Mouse (Mus musculus): ENCODE results near the gene Tcstv1. TPM values are rescaled to one million over a fixed set of nuclear protein-coding genes. Genes with fewer than 3 reads are reported as not detected.
"Not testable (repeated sequence)": the region's sequence is repeated elsewhere in the genome, so short reads cannot be mapped to it uniquely, and the experiment has no call there.

Tcstv1 gene
- polyA plus RNA-seq (2015; fragmentation: Nextera tagmentation; extraction: Ambion mirVana) = not detected in 2 replicates

DNA sequence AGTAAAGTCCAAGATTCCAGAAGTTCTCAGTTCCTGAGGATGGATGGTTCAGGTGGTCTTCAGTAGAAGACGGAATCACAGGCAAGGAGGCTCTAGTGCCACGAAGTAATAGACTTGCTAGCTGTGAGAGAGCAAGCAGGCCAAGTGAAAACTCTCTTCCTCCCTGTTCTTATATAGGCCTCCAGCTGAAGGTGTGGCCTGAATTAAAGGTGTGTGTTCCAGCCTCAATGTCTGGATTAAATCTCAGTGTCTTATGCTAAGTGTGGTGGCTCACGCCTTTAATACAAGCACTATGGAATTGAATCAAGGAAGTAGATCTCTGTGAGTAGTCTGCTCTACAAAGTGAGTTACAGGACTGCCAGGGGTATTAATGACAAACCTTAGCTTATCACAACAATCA, at the start of gene Tcstv1:
Tcstv1 (minus strand) TSS at position 101 of the 400 bp plus-strand sequence.
- H3K27me3 ChIP-seq; H3K9ac ChIP-seq; H3K36me3 ChIP-seq; H3K27ac ChIP-seq; ATAC-seq (ENCODE audit: low FRiP score, low read depth); H3K4me2 ChIP-seq (replicated peaks); H3K4me1 ChIP-seq; H3K4me3 ChIP-seq; H3K9me3 ChIP-seq: not testable (repeated sequence)
- WGBS = 79% methylated on average over 3 of the region's 3 CpGs

DNA sequence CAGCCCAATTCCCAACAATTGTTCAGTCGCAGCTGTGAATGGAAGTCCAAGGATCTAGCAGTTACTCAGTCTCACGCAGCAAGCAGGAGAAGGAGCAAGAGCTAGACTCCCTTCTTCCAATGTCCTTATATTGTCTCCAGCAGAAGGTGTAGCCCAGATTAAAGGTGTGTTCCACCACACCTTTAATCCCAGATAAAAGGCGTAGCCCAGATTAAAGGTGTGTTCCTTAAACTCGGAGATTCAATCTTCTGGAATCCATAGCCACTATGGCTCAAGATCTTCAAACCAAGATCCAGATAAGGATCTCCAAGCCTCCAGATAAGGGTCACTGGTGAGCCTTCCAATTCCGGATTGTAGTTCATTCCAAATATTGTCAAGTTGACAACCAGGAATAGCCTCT, 34.6 kb upstream of the Tcstv1 start, which contains the start of gene Gm21761:
Gm21761 (minus strand) TSS at position 101 of the 400 bp plus-strand sequence.
- H3K36me3 ChIP-seq; H3K9ac ChIP-seq; H3K27ac ChIP-seq; H3K9me3 ChIP-seq; H3K4me3 ChIP-seq; H3K4me2 ChIP-seq (replicated peaks); H3K4me1 ChIP-seq; ATAC-seq (ENCODE audit: low FRiP score, low read depth); H3K27me3 ChIP-seq: not testable (repeated sequence)
- WGBS = 87% methylated on average over 2 of the region's 5 CpGs

DNA sequence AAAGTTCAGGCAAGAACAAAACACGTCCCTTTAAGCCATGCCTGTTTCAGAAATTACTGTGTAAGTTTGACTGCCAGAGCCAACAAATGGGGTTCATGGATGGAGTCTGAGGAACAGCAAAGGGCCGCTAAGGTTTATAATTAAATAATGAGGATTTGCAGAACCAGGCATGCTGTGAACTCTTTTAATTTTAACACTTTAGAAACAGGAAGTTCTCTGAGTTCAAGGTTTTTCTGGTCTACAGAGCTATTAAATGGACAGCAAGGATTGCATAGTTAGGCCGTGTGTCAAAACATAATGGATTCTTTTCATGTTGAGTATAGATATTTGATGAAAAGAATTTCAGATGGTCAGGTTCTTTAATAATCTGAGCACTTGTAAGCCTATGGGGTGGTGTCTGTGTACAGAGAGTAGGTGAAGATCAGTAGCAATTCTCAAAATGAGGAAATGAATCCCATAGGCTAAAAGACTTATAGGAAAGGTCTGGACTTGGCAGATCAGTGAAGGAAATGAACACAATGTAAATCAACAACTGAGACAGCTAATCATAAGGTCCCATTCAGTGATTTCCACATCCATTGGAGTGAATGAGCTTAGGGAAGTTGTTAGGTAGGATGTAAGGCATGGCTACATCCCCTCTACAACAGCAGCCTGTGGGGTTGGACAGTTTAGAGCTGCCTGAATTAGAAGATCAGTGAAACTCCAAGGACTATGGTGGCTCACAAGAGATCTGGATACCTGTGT, 30.2 kb upstream of the Tcstv1 start:
- WGBS = 73% methylated on average over 2 of the region's 3 CpGs
- H3K9ac ChIP-seq; H3K9me3 ChIP-seq; H3K27me3 ChIP-seq; ATAC-seq (ENCODE audit: low FRiP score, low read depth); H3K4me2 ChIP-seq (replicated peaks); H3K4me1 ChIP-seq; H3K36me3 ChIP-seq; H3K4me3 ChIP-seq; H3K27ac ChIP-seq: not testable (repeated sequence)

DNA sequence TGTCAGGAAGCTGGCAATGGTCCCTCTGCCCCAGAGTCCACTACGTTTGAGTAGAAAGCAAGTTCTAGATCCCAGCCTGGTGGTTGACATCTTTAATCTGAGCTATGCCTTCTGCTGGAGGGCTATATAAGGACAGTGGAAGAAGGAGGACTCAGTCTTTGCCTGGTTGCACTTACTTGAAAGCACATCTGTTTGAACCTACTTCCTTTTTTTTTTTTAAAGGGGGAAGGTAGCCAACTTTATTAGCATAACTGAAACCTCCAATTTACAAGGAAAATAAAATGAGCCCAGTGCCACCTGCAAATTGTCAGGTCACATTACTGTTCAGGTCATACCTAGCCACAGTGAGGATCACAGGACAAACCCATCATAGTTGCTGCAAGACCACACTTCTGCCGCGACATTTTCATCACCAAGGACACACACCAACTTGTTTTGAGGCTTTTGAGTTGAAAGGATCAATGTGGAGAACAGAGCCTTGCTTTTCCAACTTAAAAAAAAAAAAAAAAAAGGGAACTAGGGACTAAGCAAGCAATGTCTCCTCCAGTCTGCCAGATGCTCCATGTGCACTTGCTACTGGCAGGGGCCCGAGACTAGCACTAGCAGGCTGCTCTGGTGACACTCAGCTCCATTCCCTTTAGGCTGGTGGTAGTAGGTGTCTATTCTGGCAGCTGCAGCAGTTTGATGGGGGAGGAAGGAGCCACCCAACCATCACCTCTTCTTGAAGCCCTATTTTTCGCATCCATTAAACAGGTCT, 22.6 kb upstream of the Tcstv1 start:
- not testable (repeated sequence) for H3K4me3 ChIP-seq; H3K4me2 ChIP-seq (replicated peaks); H3K27me3 ChIP-seq; ATAC-seq (ENCODE audit: low FRiP score, low read depth); H3K4me1 ChIP-seq; H3K36me3 ChIP-seq; H3K9me3 ChIP-seq; H3K27ac ChIP-seq; H3K9ac ChIP-seq
- WGBS = 71% methylated on average over 4 of the region's 5 CpGs

DNA sequence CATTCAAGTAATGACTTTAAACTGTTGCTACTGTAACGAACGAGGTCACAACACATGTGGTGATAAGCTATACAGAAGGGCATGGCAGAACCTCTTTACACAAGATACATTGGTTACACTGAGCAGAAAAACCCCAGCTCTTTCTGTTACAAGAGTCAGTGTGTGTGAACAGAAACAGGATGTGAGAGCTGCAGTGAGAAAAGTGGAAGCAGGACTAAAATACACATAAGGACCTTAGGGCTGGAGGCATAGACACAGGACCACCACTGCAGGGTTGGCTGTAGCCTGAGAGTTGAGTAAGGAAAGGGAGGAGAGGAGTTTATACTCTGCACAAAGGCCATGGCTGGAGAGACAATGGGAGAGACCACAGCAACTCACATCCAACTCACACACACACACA, 21.9 kb upstream of the Tcstv1 start:
- WGBS = 69% methylated on average over 2 of the region's 2 CpGs
- H3K4me3 ChIP-seq; H3K9me3 ChIP-seq; H3K36me3 ChIP-seq; H3K4me1 ChIP-seq; H3K4me2 ChIP-seq (replicated peaks); ATAC-seq (ENCODE audit: low FRiP score, low read depth); H3K27me3 ChIP-seq; H3K9ac ChIP-seq; H3K27ac ChIP-seq: not testable (repeated sequence)

DNA sequence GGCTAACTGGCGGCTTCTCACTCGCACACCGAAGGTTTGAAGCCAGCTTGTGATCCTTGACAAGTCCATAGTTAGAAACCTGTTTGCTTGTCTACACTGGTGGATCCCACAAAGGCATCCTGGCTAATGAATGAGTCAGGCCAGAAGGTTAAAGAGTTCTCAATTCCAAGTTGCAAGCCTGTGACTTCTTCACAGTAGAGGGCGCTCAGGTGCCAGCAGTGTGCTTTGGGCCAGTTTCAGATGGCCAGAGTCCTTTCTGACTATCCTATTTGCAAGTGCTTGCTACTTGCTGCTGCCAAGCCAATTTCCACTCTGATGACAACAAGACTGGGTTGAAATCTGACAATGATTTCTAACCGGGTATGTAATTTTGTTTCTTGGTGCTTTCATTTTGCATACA, 4.0 kb upstream of the Tcstv1 start:
- H3K9me3 ChIP-seq; ATAC-seq (ENCODE audit: low FRiP score, low read depth); H3K9ac ChIP-seq; H3K4me3 ChIP-seq; H3K27me3 ChIP-seq; H3K36me3 ChIP-seq; H3K27ac ChIP-seq; H3K4me1 ChIP-seq; H3K4me2 ChIP-seq (replicated peaks): not testable (repeated sequence)
- WGBS = 52% methylated on average over 5 of the region's 5 CpGs

DNA sequence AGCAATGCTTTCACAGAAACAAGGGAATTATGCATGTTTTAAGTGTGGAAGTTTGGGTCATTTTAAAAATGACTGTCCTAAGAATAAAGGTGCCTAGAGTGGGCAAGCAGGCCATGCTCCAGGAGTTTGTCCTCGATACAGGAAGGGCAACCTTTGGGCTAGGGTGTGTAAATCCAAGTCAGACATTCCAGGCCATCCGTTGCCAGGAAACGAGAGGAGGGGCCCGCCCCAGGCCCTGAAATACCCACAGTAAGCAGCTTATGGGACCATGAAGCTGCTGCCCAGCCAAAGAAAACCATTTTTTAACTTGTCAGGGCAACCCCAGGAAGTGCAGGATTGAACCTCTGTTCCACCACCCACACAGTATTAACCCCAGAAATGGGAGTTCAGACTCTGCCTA, 7.7 kb downstream of the Tcstv1 start:
- WGBS = 30% methylated on average over 4 of the region's 4 CpGs
- H3K36me3 ChIP-seq; H3K27me3 ChIP-seq; H3K4me2 ChIP-seq (replicated peaks); H3K4me3 ChIP-seq; H3K4me1 ChIP-seq; H3K27ac ChIP-seq; H3K9ac ChIP-seq; H3K9me3 ChIP-seq; ATAC-seq (ENCODE audit: low FRiP score, low read depth): not testable (repeated sequence)

DNA sequence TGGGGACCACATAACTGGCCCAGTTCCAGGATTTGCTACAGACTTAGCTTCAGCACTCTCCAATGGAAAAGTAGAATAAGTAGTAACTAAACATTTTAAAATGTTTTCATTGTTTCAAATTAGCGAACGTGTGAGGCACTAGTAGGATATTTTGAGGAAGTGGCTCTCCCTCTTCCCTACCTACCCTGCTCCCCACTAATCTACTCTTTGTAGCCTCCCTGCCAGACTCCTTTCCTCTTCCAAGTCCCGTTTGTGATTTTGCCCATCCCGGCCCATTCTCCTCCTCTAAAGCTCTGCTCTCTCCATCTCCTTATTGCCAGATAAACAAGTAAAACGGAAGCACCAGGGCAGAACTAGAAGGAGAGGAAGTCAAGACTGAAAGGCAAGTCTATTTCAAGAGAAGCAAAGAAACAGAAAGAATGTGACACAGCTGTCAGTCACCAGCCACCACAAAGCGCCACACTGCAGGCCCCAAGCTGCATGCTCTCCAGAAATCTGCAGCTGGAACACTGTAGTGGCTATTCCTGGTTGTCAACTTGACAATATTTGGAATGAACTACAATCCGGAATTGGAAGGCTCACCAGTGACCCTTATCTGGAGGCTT, 30.1 kb downstream of the Tcstv1 start:
- not testable (repeated sequence) for ATAC-seq (ENCODE audit: low FRiP score, low read depth); H3K9me3 ChIP-seq; H3K4me3 ChIP-seq; H3K4me1 ChIP-seq; H3K27me3 ChIP-seq; H3K27ac ChIP-seq; H3K4me2 ChIP-seq (replicated peaks); H3K9ac ChIP-seq; H3K36me3 ChIP-seq
- 72% methylated on average over 6 of the region's 7 CpGs for WGBS

DNA sequence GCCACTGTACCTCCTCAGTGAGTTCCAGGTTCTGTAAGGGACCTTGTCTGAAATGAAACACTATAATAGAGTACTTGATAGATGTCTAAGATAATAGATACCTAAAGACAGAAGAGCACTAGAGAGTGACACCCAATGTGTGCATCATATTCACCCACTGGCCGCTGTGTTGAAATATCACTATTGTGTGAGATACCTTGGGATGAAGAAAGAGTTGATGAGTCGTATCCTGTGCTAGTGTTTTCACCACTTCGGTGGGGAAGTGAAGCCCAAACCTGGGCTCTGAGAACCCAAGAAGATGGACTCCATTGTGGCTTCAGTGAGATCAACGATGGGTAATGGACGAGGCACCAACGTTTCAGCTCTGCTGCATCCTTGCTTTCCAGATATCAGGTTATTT, 32.2 kb downstream of the Tcstv1 start:
- not testable (repeated sequence) for H3K4me1 ChIP-seq; ATAC-seq (ENCODE audit: low FRiP score, low read depth); H3K36me3 ChIP-seq; H3K27ac ChIP-seq; H3K27me3 ChIP-seq; H3K9ac ChIP-seq; H3K4me2 ChIP-seq (replicated peaks); H3K9me3 ChIP-seq; H3K4me3 ChIP-seq
- no CpG with 5 or more reads among the region's 6 CpGs for WGBS

Other genes with a start within 250 kb of the Tcstv1 start
- 146 and 148 TPM in 2 replicates for gene Hmgcs1, start 204.4 kb downstream of the Tcstv1 start, polyA plus RNA-seq (2015; fragmentation: Nextera tagmentation; extraction: Ambion mirVana)
- gene Nim1k, start 138.9 kb downstream of the Tcstv1 start, polyA plus RNA-seq (2015; fragmentation: Nextera tagmentation; extraction: Ambion mirVana) = 2.3 and 2.8 TPM in 2 replicates
- gene Zfp131, start 103.9 kb downstream of the Tcstv1 start, polyA plus RNA-seq (2015; fragmentation: Nextera tagmentation; extraction: Ambion mirVana) = 41.3 and 42.3 TPM in 2 replicates
- not detected in 2 replicates for gene AF067063, start 64.6 kb downstream of the Tcstv1 start, polyA plus RNA-seq (2015; fragmentation: Nextera tagmentation; extraction: Ambion mirVana)
- gene D13Ertd608e, start 58.8 kb downstream of the Tcstv1 start, polyA plus RNA-seq (2015; fragmentation: Nextera tagmentation; extraction: Ambion mirVana) = not detected in 2 replicates
- not detected in 2 replicates for gene Gm21761, start 34.5 kb upstream of the Tcstv1 start, polyA plus RNA-seq (2015; fragmentation: Nextera tagmentation; extraction: Ambion mirVana)
- not detected in 2 replicates for gene B020031M17Rik, start 56.0 kb upstream of the Tcstv1 start, polyA plus RNA-seq (2015; fragmentation: Nextera tagmentation; extraction: Ambion mirVana)
- gene Gm36079, start 132.2 kb upstream of the Tcstv1 start, polyA plus RNA-seq (2015; fragmentation: Nextera tagmentation; extraction: Ambion mirVana) = not detected in 2 replicates
- not detected in 2 replicates for gene Gm21188, start 157.4 kb upstream of the Tcstv1 start, polyA plus RNA-seq (2015; fragmentation: Nextera tagmentation; extraction: Ambion mirVana)
- gene Gm20767, start 245.5 kb upstream of the Tcstv1 start, polyA plus RNA-seq (2015; fragmentation: Nextera tagmentation; extraction: Ambion mirVana) = not detected in 2 replicates